Mouse (Mus musculus): ENCODE results near the gene Mrpl28. TPM values are rescaled to one million over a fixed set of nuclear protein-coding genes. Genes with fewer than 3 reads are reported as not detected.
"Not testable (repeated sequence)": the region's sequence is repeated elsewhere in the genome, so short reads cannot be mapped to it uniquely, and the experiment has no call there.

Gene Mrpl28
- polyA plus RNA-seq, 1 experiment from 2014 or later, result 209 TPM

GRCm38 (mm10) chr17:26101478-26101877 is 21.8 kb upstream of the Mrpl28 start:
- H3K4me1 ChIP-seq, result no peaks in the 10 kb centered on the region
- WGBS, result 45% methylated on average over 4 of the region's 4 CpGs
- H3K4me3 ChIP-seq, result no peak overlapping the region
- H3K9me3 ChIP-seq, result no peaks in the 10 kb centered on the region
- no peak overlapping the region for H3K27ac ChIP-seq
- H3K4me2 ChIP-seq, result no peak overlapping the region
- no peak for ATAC-seq (ENCODE audit: insufficient number of reproducible peaks, insufficient read depth, low FRiP score, low TSS enrichment, low read depth)
- H3K36me3 ChIP-seq, result no peaks in the 10 kb centered on the region
- H3K27me3 ChIP-seq, result no peaks in the 10 kb centered on the region
- H3K9ac ChIP-seq, result no peak overlapping the region

GRCm38 (mm10) chr17:26105619-26106018 is 17.7 kb upstream of the Mrpl28 start:
- Histone ChIP-seq H3K27ac (no peak overlapping the region), H3K9me3 (no peaks in the 10 kb centered on the region), H3K27me3 (peaks cover 13% of the 10 kb centered on the region), H3K4me3 (no peak overlapping the region), H3K9ac (no peak overlapping the region), H3K36me3 (no peaks in the 10 kb centered on the region), H3K4me1 (no peaks in the 10 kb centered on the region), H3K4me2 (no peak overlapping the region)
- no peak for ATAC-seq (ENCODE audit: insufficient number of reproducible peaks, insufficient read depth, low FRiP score, low TSS enrichment, low read depth)
- 54% methylated on average over 4 of the region's 4 CpGs for WGBS

- Histone ChIP-seq H3K4me2 (no peak overlapping the region), H3K4me1 (peaks cover 13% of the 10 kb centered on the region), H3K9me3 (no peaks in the 10 kb centered on the region), H3K4me3 (no peak overlapping the region), H3K9ac (no peak overlapping the region), H3K36me3 (no peaks in the 10 kb centered on the region), H3K27ac (no peak overlapping the region), H3K27me3 (peaks cover 58% of the 10 kb centered on the region)
- no peak for ATAC-seq (ENCODE audit: insufficient number of reproducible peaks, insufficient read depth, low FRiP score, low TSS enrichment, low read depth)
- WGBS, result 17% methylated on average over 4 of the region's 4 CpGs
Measured at GRCm38 (mm10) chr17:26110156-26110555, 13.1 kb upstream of the Mrpl28 start.

GRCm38 (mm10) chr17:26111024-26111423 is 12.3 kb upstream of the Mrpl28 start:
- Histone ChIP-seq H3K4me3 (no peak overlapping the region), H3K36me3 (no peaks in the 10 kb centered on the region), H3K9ac (no peak overlapping the region), H3K27me3 (peaks cover 67% of the 10 kb centered on the region), H3K4me1 (peaks cover 13% of the 10 kb centered on the region), H3K4me2 (no peak overlapping the region), H3K9me3 (no peaks in the 10 kb centered on the region), H3K27ac (no peak overlapping the region)
- ATAC-seq (ENCODE audit: insufficient number of reproducible peaks, insufficient read depth, low FRiP score, low TSS enrichment, low read depth), result no peak
- 5% methylated on average over 4 of the region's 4 CpGs for WGBS

- no peak overlapping the region for H3K27ac ChIP-seq
- 14% methylated on average over 4 of the region's 4 CpGs for WGBS
- no peak overlapping the region for H3K4me3 ChIP-seq
- H3K9me3 ChIP-seq, result no peaks in the 10 kb centered on the region
- H3K27me3 ChIP-seq, result peaks cover 74% of the 10 kb centered on the region
- no peaks in the 10 kb centered on the region for H3K36me3 ChIP-seq
- H3K9ac ChIP-seq, result no peak overlapping the region
- no peak overlapping the region for H3K4me2 ChIP-seq
- ATAC-seq (ENCODE audit: insufficient number of reproducible peaks, insufficient read depth, low FRiP score, low TSS enrichment, low read depth), result no peak
- peaks cover 13% of the 10 kb centered on the region for H3K4me1 ChIP-seq
Measured at GRCm38 (mm10) chr17:26111722-26112121, 11.6 kb upstream of the Mrpl28 start.

- Histone ChIP-seq H3K4me3 (peak overlapping the region; percentile 62), H3K9me3 (no peaks in the 10 kb centered on the region), H3K9ac (peak overlapping the region; percentile 68), H3K27me3 (peaks cover 84% of the 10 kb centered on the region), H3K4me2 (peak overlapping the region; percentile 98), H3K4me1 (peaks cover 13% of the 10 kb centered on the region), H3K27ac (no peak overlapping the region), H3K36me3 (no peaks in the 10 kb centered on the region)
- no peak for ATAC-seq (ENCODE audit: insufficient number of reproducible peaks, insufficient read depth, low FRiP score, low TSS enrichment, low read depth)
- WGBS, result 15% methylated on average over 14 of the region's 14 CpGs
Measured at GRCm38 (mm10) chr17:26112751-26113150, 10.5 kb upstream of the Mrpl28 start.

- Histone ChIP-seq H3K27me3 (peaks cover 90% of the 10 kb centered on the region), H3K36me3 (no peaks in the 10 kb centered on the region), H3K27ac (no peak within 1 kb of the TSS), H3K9ac (peak within 1 kb of the TSS; percentile 68), H3K9me3 (no peaks in the 10 kb centered on the region), H3K4me3 (peak within 1 kb of the TSS; percentile 62), H3K4me2 (peak within 1 kb of the TSS; percentile 98), H3K4me1 (peaks cover 13% of the 10 kb centered on the region)
- ATAC-seq (ENCODE audit: insufficient number of reproducible peaks, insufficient read depth, low FRiP score, low TSS enrichment, low read depth), result peak; percentile 32; the same call in 1 of the 2 replicates
- WGBS, result 2% methylated on average over 71 of the region's 75 CpGs
Measured at GRCm38 (mm10) chr17:26113181-26113948, 9.9 kb upstream of the Mrpl28 start, which contains the start of gene Tmem8. Tmem8 (plus strand) TSS chr17:26113299.

GRCm38 (mm10) chr17:26114061-26114460 is 9.2 kb upstream of the Mrpl28 start:
- no peaks in the 10 kb centered on the region for H3K36me3 ChIP-seq
- peaks cover 13% of the 10 kb centered on the region for H3K4me1 ChIP-seq
- no peaks in the 10 kb centered on the region for H3K9me3 ChIP-seq
- H3K9ac ChIP-seq, result peak overlapping the region; percentile 68; the same call in 1 of the 2 replicates
- H3K27me3 ChIP-seq, result peaks cover 97% of the 10 kb centered on the region
- WGBS, result 11% methylated on average over 8 of the region's 8 CpGs
- H3K4me3 ChIP-seq, result peak overlapping the region; percentile 62
- no peak overlapping the region for H3K27ac ChIP-seq
- no peak for ATAC-seq (ENCODE audit: insufficient number of reproducible peaks, insufficient read depth, low FRiP score, low TSS enrichment, low read depth)
- peak overlapping the region; percentile 98 for H3K4me2 ChIP-seq

- WGBS, result 61% methylated on average over 7 of the region's 7 CpGs
- H3K9me3 ChIP-seq; H3K36me3 ChIP-seq; H3K4me2 ChIP-seq; ATAC-seq (ENCODE audit: insufficient number of reproducible peaks, insufficient read depth, low FRiP score, low TSS enrichment, low read depth); H3K27ac ChIP-seq; H3K4me3 ChIP-seq; H3K9ac ChIP-seq: not testable (repeated sequence)
- Histone ChIP-seq H3K27me3 (peaks cover 97% of the 10 kb centered on the region), H3K4me1 (peaks cover 13% of the 10 kb centered on the region)
Measured at GRCm38 (mm10) chr17:26114461-26114860, 8.8 kb upstream of the Mrpl28 start.

- no peak overlapping the region for H3K4me3 ChIP-seq
- ATAC-seq (ENCODE audit: insufficient number of reproducible peaks, insufficient read depth, low FRiP score, low TSS enrichment, low read depth), result no peak
- peaks cover 93% of the 10 kb centered on the region for H3K27me3 ChIP-seq
- H3K36me3 ChIP-seq, result no peaks in the 10 kb centered on the region
- H3K9ac ChIP-seq, result no peak overlapping the region
- no peak overlapping the region for H3K27ac ChIP-seq
- 78% methylated on average over 7 of the region's 7 CpGs for WGBS
- H3K4me2 ChIP-seq, result no peak overlapping the region
- H3K4me1 ChIP-seq, result peaks cover 18% of the 10 kb centered on the region
- H3K9me3 ChIP-seq, result no peaks in the 10 kb centered on the region
Measured at GRCm38 (mm10) chr17:26115205-26115898, 7.9 kb upstream of the Mrpl28 start.

GRCm38 (mm10) chr17:26115956-26116487 is 7.3 kb upstream of the Mrpl28 start:
- H3K9me3 ChIP-seq, result no peaks in the 10 kb centered on the region
- no peak overlapping the region for H3K4me2 ChIP-seq
- no peak overlapping the region for H3K9ac ChIP-seq
- no peak for ATAC-seq (ENCODE audit: insufficient number of reproducible peaks, insufficient read depth, low FRiP score, low TSS enrichment, low read depth)
- H3K4me1 ChIP-seq, result peaks cover 21% of the 10 kb centered on the region
- no peaks in the 10 kb centered on the region for H3K36me3 ChIP-seq
- H3K4me3 ChIP-seq, result no peak overlapping the region
- peaks cover 86% of the 10 kb centered on the region for H3K27me3 ChIP-seq
- H3K27ac ChIP-seq, result no peak overlapping the region
- 66% methylated on average over 2 of the region's 3 CpGs for WGBS
